Mouse (Mus musculus) G1E (cell line): ENCODE measurements around the gene Zfyve28. TPM values are rescaled to one million over a fixed set of nuclear protein-coding genes. Genes with fewer than 3 reads are reported as not detected.

Experiments used
- ATAC-seq: 2 replicates; pipeline ENCODE4 v1.8.0; 2016; ENCODE audit warnings: mild to moderate bottlenecking; ENCODE audit not compliant: insufficient number of reproducible peaks, poor library complexity, low FRiP score, severe bottlenecking; ENCODE audit errors: extremely low read depth
- DNase-seq: peaks from one replicate; pipeline ENCODE4 v3.0.0; 2012; ENCODE audit warnings: low spot score
- H3K27me3 ChIP-seq: 2 replicates; pipeline ENCODE4 v1.6.1; 2012; ENCODE audit warnings: mild to moderate bottlenecking, low read length, inconsistent platforms; ENCODE audit not compliant: insufficient read depth
- H3K36me3 ChIP-seq: replicated peaks from 2 replicates; pipeline ENCODE3; 2012; ENCODE audit warnings: mild to moderate bottlenecking, inconsistent platforms
- H3K4me1 ChIP-seq: 2 replicates; pipeline ENCODE4 v1.6.1; 2012; ENCODE audit warnings: low read depth, low read length, inconsistent platforms, mixed read lengths; ENCODE audit not compliant: insufficient read depth
- H3K4me3 ChIP-seq: 2 replicates; pipeline ENCODE4 v1.5.1; 2012; ENCODE audit warnings: low read depth, mild to moderate bottlenecking, inconsistent platforms, low read length, moderate library complexity, mixed read lengths
- H3K9me3 ChIP-seq: replicated peaks from 2 replicates; pipeline ENCODE4 v1.6.1; 2012; ENCODE audit warnings: inconsistent platforms
- CTCF ChIP-seq: IDR thresholded peaks from 2 replicates; pipeline ENCODE4 v1.5.1; 2012; ENCODE audit warnings: low read depth, low read length, inconsistent platforms, mixed read lengths
- GATA1 ChIP-seq: IDR thresholded peaks from 2 replicates; pipeline ENCODE4 v1.6.1; 2012; ENCODE audit warnings: borderline replicate concordance, low read length, inconsistent platforms, mixed read lengths
- GATA2 ChIP-seq: IDR thresholded peaks from 2 replicates; pipeline ENCODE4 v1.6.1; 2012; ENCODE audit warnings: low read depth, low read length, inconsistent platforms, borderline replicate concordance
- POLR2AphosphoS5 ChIP-seq: IDR thresholded peaks from 2 replicates; pipeline ENCODE4 v1.6.1; 2012; ENCODE audit warnings: low read depth, low read length, inconsistent platforms; ENCODE audit not compliant: insufficient replicate concordance
- TAL1 ChIP-seq: conservative IDR thresholded peaks from 2 replicates; pipeline ENCODE4 v1.6.1; 2012; ENCODE audit warnings: low read depth, low read length, inconsistent platforms, mixed read lengths
- polyA plus RNA-seq: library from polyadenylated mRNA; stranded (reverse); fragments of >175 nt; gene quantifications from 2 replicates; pipeline ENCODE4 v1.2.3, GENCODE M21; 2012
- total RNA-seq, 2 experiments: library from RNA; stranded (forward) in 1 of 2; stranded (reverse) in 1 of 2; fragments of 200-1000 nt in 1 of 2; fragments of >200 nt in 1 of 2; fragmentation: Nextera tagmentation in 1 of 2; gene quantifications; 2 replicates each; pipeline ENCODE4 v1.2.3; 2014 to 2017

Gene Zfyve28
- total and polyA plus RNA-seq, 3 experiments = 0.05 TPM; not detected in 2

DNA sequence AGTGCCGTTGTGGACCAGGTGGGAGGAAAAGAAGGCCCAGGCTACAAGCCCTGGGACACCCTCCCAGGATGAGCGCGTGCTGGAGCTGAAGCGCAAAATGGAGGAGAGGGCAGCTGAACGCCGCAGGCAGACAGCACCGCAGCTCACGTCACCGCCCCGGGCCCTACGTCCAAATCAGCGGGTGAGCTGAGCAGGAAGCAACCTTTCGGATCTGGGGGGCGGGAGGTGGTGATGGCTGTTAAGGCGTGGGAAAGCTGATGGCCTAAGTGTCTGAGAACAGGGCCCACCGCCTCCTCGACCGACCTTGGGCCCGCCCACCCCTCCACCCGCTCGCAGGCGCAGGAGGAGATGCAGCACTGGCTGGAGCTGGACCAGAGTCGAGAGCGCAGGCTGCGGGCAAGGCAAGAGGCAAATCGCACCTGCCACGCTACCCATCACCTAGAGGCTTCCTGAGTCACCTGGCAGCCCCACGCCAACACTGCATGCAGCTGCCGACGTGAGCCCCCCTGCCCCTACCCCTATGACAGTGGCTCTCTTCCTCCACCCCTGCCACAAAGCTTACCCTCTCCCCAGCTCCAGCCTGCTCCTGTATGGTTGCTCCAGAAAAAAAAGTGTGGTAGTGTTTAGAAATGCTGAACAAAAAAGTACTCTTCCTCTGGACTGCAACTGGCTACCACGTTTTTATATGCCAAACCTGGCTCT, 38.8 kb upstream of the Zfyve28 start:
- Histone ChIP-seq H3K27me3 (peaks cover 52% of the 10 kb centered on the region), H3K4me1 (peaks cover 2% of the 10 kb centered on the region; the same call in 1 of the 2 replicates), H3K36me3 (peaks cover 10% of the 10 kb centered on the region), H3K9me3 (peaks cover 6% of the 10 kb centered on the region), H3K4me3 (no peak overlapping the region)
- ATAC-seq (no peak), DNase-seq (no peak)
- TF ChIP-seq GATA1 = no peak
- no peak for TF ChIP-seq CTCF
- no peak for TF ChIP-seq POLR2AphosphoS5
- TF ChIP-seq GATA2 = no peak
- TF ChIP-seq TAL1 = no peak

- H3K27me3 ChIP-seq = peaks cover 54% of the 10 kb centered on the region
- peaks cover 2% of the 10 kb centered on the region; the same call in 1 of the 2 replicates for H3K4me1 ChIP-seq
- H3K36me3 ChIP-seq = peaks cover 5% of the 10 kb centered on the region
- ATAC-seq (no peak), DNase-seq (no peak)
- H3K4me3 ChIP-seq = no peak overlapping the region
- TF ChIP-seq POLR2AphosphoS5 (no peak), GATA1 (no peak), TAL1 (no peak), GATA2 (no peak), CTCF (no peak)
- peaks cover 6% of the 10 kb centered on the region for H3K9me3 ChIP-seq
Measured at GRCm38 (mm10) chr5:34326249-34326691, 38.0 kb upstream of the Zfyve28 start.

- Histone ChIP-seq H3K4me3 (no peak overlapping the region), H3K9me3 (peaks cover 3% of the 10 kb centered on the region; the same call in 1 of the 2 replicates), H3K27me3 (peaks cover 57% of the 10 kb centered on the region), H3K36me3 (no peaks in the 10 kb centered on the region), H3K4me1 (peaks cover 2% of the 10 kb centered on the region; the same call in 1 of the 2 replicates)
- no peak for TF ChIP-seq GATA1
- TF ChIP-seq GATA2 = no peak
- TF ChIP-seq TAL1 = no peak
- TF ChIP-seq CTCF = no peak
- no peak for TF ChIP-seq POLR2AphosphoS5
- ATAC-seq (no peak), DNase-seq (no peak)
Measured at GRCm38 (mm10) chr5:34325286-34325685, 37.0 kb upstream of the Zfyve28 start.

DNA sequence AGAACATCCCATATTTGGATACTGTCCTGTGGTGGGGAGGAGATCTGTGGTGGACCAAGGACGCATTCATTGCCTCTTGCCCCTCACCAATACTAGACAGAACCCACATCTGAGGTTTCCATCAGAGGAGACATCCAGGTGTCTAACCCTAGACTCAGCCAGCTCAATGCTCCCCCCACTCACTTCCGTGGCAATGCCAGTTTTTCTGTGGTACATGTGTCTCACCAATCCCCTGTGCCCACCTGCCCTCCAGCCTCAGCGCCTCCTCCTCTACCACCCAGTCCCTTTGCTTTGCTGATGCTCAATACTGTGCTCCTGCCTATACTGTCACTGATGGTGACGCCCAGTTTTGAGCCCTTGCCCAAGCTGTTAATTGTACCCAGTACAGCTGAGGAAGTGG, 33.0 kb upstream of the Zfyve28 start:
- TF ChIP-seq GATA1 (no peak), GATA2 (no peak), CTCF (no peak), POLR2AphosphoS5 (no peak), TAL1 (no peak)
- ATAC-seq = no peak
- H3K4me1 ChIP-seq = no peaks in the 10 kb centered on the region
- H3K36me3 ChIP-seq = no peaks in the 10 kb centered on the region
- peaks cover 38% of the 10 kb centered on the region for H3K27me3 ChIP-seq
- H3K4me3 ChIP-seq = no peak overlapping the region
- no peak for DNase-seq
- H3K9me3 ChIP-seq = no peaks in the 10 kb centered on the region

- no peak overlapping the region for H3K4me3 ChIP-seq
- no peaks in the 10 kb centered on the region for H3K9me3 ChIP-seq
- H3K4me1 ChIP-seq = no peaks in the 10 kb centered on the region
- peaks cover 31% of the 10 kb centered on the region for H3K27me3 ChIP-seq
- ATAC-seq = no peak
- no peak for DNase-seq
- no peaks in the 10 kb centered on the region for H3K36me3 ChIP-seq
- TF ChIP-seq GATA1 (no peak), TAL1 (no peak), POLR2AphosphoS5 (no peak), CTCF (no peak), GATA2 (no peak)
Measured at GRCm38 (mm10) chr5:34319491-34320034, 31.3 kb upstream of the Zfyve28 start.

- no peak for DNase-seq
- Histone ChIP-seq H3K27me3 (peaks cover 56% of the 10 kb centered on the region), H3K9me3 (no peaks in the 10 kb centered on the region), H3K4me1 (no peaks in the 10 kb centered on the region), H3K36me3 (no peaks in the 10 kb centered on the region), H3K4me3 (no peak overlapping the region)
- ATAC-seq = no peak
- TF ChIP-seq POLR2AphosphoS5 = no peak
- no peak for TF ChIP-seq GATA2
- no peak for TF ChIP-seq GATA1
Measured at GRCm38 (mm10) chr5:34309016-34309415, 20.8 kb upstream of the Zfyve28 start.
